Mouse (Mus musculus): ENCODE data around the gene Dock3. TPM values are rescaled to one million over a fixed set of nuclear protein-coding genes. Genes with fewer than 3 reads are reported as not detected.

Gene Dock3
- polyA plus RNA-seq, 1 experiment from 2014 or later: 0.32 TPM

DNA sequence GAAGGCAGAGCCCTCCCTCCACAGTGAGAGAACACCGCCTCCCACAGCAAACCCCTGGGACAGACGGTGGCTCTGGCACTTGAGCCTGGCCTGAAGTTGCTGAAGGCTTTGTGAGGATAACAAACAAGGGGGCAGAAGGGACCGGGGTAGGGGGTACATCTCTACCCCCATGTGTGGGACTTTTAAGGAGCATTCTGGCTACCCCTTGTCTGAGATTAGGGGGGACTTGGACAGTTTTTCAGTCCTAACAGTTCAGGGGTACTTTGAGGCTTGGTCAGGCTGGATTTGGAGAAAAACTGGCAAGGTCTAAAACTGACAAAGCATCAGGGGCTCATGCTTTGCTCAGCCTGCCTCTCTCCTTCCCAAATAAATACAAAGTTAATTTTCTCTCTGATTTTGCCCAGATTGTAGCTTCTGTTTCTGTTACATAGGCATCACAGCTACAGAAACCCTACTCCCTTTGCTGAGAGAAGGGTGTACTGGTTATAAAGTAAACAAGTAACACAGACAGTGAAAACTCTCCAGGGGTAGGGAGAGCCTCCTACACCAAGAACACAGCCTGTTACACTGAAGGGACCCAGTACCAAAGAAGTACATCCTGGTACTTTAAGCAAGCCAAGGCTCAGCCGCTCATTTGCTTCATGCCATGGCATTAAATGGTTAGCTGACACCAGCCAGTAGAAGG lies 350.5 kb downstream of the Dock3 start:
- Histone ChIP-seq H3K4me3 (ENCODE audit: low read depth, low read length) (no peak overlapping the region), H3K4me1 (ENCODE audit: control insufficient read depth, insufficient read depth, low read length) (peaks cover 26% of the 10 kb centered on the region), H3K27ac (replicated peaks; ENCODE audit: low read depth, low read length) (no peak overlapping the region), H3K27me3 (ENCODE audit: control insufficient read depth, insufficient read depth, low read length) (no peaks in the 10 kb centered on the region), H3K36me3 (ENCODE audit: control insufficient read depth, insufficient read depth, low read length) (peaks cover 12% of the 10 kb centered on the region), H3K4me2 (ENCODE audit: low read depth, severe bottlenecking) (no peak overlapping the region), H3K9me3 (ENCODE audit: control insufficient read depth, low read length) (no peaks in the 10 kb centered on the region), H3K9ac (ENCODE audit: low read length) (no peak overlapping the region)
- DNase-seq (ENCODE audit: low spot score) (no peak), ATAC-seq (ENCODE audit: insufficient number of reproducible peaks, low FRiP score, low TSS enrichment, low read depth) (no peak)
- WGBS: 64% methylated on average over 4 of the region's 4 CpGs

GRCm38 (mm10) chr9:106879471-106879870 lies 352.2 kb downstream of the Dock3 start:
- Histone ChIP-seq H3K4me2 (ENCODE audit: low read depth, severe bottlenecking) (no peak overlapping the region), H3K27me3 (ENCODE audit: control insufficient read depth, insufficient read depth, low read length) (no peaks in the 10 kb centered on the region), H3K9ac (ENCODE audit: low read length) (no peak overlapping the region), H3K9me3 (ENCODE audit: control insufficient read depth, low read length) (no peaks in the 10 kb centered on the region), H3K36me3 (ENCODE audit: control insufficient read depth, insufficient read depth, low read length) (peaks cover 13% of the 10 kb centered on the region), H3K27ac (replicated peaks; ENCODE audit: low read depth, low read length) (no peak overlapping the region), H3K4me1 (ENCODE audit: control insufficient read depth, insufficient read depth, low read length) (peaks cover 16% of the 10 kb centered on the region), H3K4me3 (ENCODE audit: low read depth, low read length) (no peak overlapping the region)
- ATAC-seq (ENCODE audit: insufficient number of reproducible peaks, low FRiP score, low TSS enrichment, low read depth): no peak
- 81% methylated on average over 4 of the region's 4 CpGs for WGBS
- DNase-seq (ENCODE audit: low spot score): no peak

GRCm38 (mm10) chr9:106876666-106877065 lies 355.0 kb downstream of the Dock3 start:
- no peak overlapping the region for H3K4me3 ChIP-seq (ENCODE audit: low read depth, low read length)
- 74% methylated on average over 3 of the region's 3 CpGs for WGBS
- no peak overlapping the region for H3K27ac ChIP-seq (replicated peaks; ENCODE audit: low read depth, low read length)
- H3K4me1 ChIP-seq (ENCODE audit: control insufficient read depth, insufficient read depth, low read length): no peaks in the 10 kb centered on the region
- H3K27me3 ChIP-seq (ENCODE audit: control insufficient read depth, insufficient read depth, low read length): no peaks in the 10 kb centered on the region
- no peak overlapping the region for H3K9ac ChIP-seq (ENCODE audit: low read length)
- ATAC-seq (ENCODE audit: insufficient number of reproducible peaks, low FRiP score, low TSS enrichment, low read depth) (no peak), DNase-seq (ENCODE audit: low spot score) (no peak)
- H3K4me2 ChIP-seq (ENCODE audit: low read depth, severe bottlenecking): no peak overlapping the region
- peaks cover 12% of the 10 kb centered on the region; the same call in 1 of the 2 replicates for H3K36me3 ChIP-seq (ENCODE audit: control insufficient read depth, insufficient read depth, low read length)
- no peaks in the 10 kb centered on the region for H3K9me3 ChIP-seq (ENCODE audit: control insufficient read depth, low read length)

- Histone ChIP-seq H3K27me3 (ENCODE audit: control insufficient read depth, insufficient read depth, low read length) (no peaks in the 10 kb centered on the region), H3K9ac (ENCODE audit: low read length) (no peak overlapping the region), H3K27ac (replicated peaks; ENCODE audit: low read depth, low read length) (no peak overlapping the region), H3K36me3 (ENCODE audit: control insufficient read depth, insufficient read depth, low read length) (peaks cover 7% of the 10 kb centered on the region; the same call in 1 of the 2 replicates), H3K4me3 (ENCODE audit: low read depth, low read length) (no peak overlapping the region), H3K4me2 (ENCODE audit: low read depth, severe bottlenecking) (no peak overlapping the region), H3K9me3 (ENCODE audit: control insufficient read depth, low read length) (no peaks in the 10 kb centered on the region), H3K4me1 (ENCODE audit: control insufficient read depth, insufficient read depth, low read length) (no peaks in the 10 kb centered on the region)
- ATAC-seq (ENCODE audit: insufficient number of reproducible peaks, low FRiP score, low TSS enrichment, low read depth) (no peak), DNase-seq (ENCODE audit: low spot score) (no peak)
- 87% methylated on average over 5 of the region's 5 CpGs for WGBS
Observed at GRCm38 (mm10) chr9:106874216-106874615, 357.5 kb downstream of the Dock3 start.

DNA sequence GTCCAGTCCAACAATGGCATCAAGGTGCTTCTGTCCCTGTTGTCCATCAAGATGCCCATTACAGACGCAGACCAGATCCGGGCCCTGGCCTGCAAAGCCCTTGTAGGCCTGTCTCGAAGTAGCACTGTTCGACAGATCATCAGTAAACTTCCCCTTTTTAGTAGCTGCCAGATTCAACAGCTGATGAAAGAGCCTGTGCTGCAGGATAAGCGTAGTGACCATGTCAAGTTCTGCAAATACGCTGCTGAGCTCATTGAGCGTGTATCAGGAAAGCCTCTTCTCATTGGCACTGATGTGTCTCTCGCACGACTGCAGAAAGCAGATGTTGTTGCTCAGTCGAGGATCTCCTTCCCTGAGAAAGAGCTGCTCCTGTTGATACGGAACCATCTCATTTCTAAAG lies 373.7 kb downstream of the Dock3 start:
- peaks cover 23% of the 10 kb centered on the region for H3K36me3 ChIP-seq (ENCODE audit: control insufficient read depth, insufficient read depth, low read length)
- no peaks in the 10 kb centered on the region for H3K4me1 ChIP-seq (ENCODE audit: control insufficient read depth, insufficient read depth, low read length)
- no peak overlapping the region for H3K27ac ChIP-seq (replicated peaks; ENCODE audit: low read depth, low read length)
- no peak overlapping the region for H3K9ac ChIP-seq (ENCODE audit: low read length)
- WGBS: 94% methylated on average over 11 of the region's 11 CpGs
- no peaks in the 10 kb centered on the region for H3K9me3 ChIP-seq (ENCODE audit: control insufficient read depth, low read length)
- ATAC-seq (ENCODE audit: insufficient number of reproducible peaks, low FRiP score, low TSS enrichment, low read depth): no peak
- H3K4me3 ChIP-seq (ENCODE audit: low read depth, low read length): no peak overlapping the region
- no peaks in the 10 kb centered on the region for H3K27me3 ChIP-seq (ENCODE audit: control insufficient read depth, insufficient read depth, low read length)
- no peak for DNase-seq (ENCODE audit: low spot score)
- H3K4me2 ChIP-seq (ENCODE audit: low read depth, severe bottlenecking): no peak overlapping the region

DNA sequence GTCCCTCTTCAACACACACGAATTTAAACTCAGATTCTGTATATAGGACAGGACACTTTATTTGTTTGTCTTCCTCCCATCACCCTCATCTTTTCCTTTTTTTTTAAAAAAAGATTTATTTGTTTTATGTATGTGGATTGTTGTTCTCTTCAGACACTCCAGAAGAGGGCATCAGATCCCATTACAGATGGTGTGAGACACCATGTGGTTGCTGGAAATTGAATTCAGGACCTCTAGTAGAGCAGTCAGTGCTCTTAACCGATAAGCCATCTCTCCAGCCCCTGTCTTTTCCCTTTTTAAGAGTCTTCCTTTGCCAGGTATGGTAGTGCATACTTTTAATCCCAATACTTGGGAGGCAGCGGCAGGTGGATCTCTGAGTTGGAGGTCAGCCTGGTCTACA lies 375.0 kb downstream of the Dock3 start:
- no peaks in the 10 kb centered on the region for H3K4me1 ChIP-seq (ENCODE audit: control insufficient read depth, insufficient read depth, low read length)
- H3K27ac ChIP-seq (replicated peaks; ENCODE audit: low read depth, low read length): no peak overlapping the region
- DNase-seq (ENCODE audit: low spot score) (no peak), ATAC-seq (ENCODE audit: insufficient number of reproducible peaks, low FRiP score, low TSS enrichment, low read depth) (no peak)
- H3K4me2 ChIP-seq (ENCODE audit: low read depth, severe bottlenecking): no peak overlapping the region
- peaks cover 23% of the 10 kb centered on the region for H3K36me3 ChIP-seq (ENCODE audit: control insufficient read depth, insufficient read depth, low read length)
- no peaks in the 10 kb centered on the region for H3K27me3 ChIP-seq (ENCODE audit: control insufficient read depth, insufficient read depth, low read length)
- H3K4me3 ChIP-seq (ENCODE audit: low read depth, low read length): no peak overlapping the region
- WGBS: 81% methylated on average over 3 of the region's 3 CpGs
- no peak overlapping the region for H3K9ac ChIP-seq (ENCODE audit: low read length)
- H3K9me3 ChIP-seq (ENCODE audit: control insufficient read depth, low read length): no peaks in the 10 kb centered on the region

Small RNA genes within 50 kb of the gene (microRNA-seq; reads per million reads assigned to microRNA genes)
- not detected for gene Gm22238

Other genes starting within 250 kb of the Dock3 start
- gene Mapkapk3, start 58.0 kb upstream of the Dock3 start, polyA plus RNA-seq (2014; fragmentation: Nextera tagmentation; extraction: Ambion mirVana): 4.9 and 5.9 TPM in 2 replicates
- 4.1 and 4.4 TPM in 2 replicates for gene Cish, start 64.1 kb upstream of the Dock3 start, polyA plus RNA-seq (2014; fragmentation: Nextera tagmentation; extraction: Ambion mirVana)
- 10.0 and 10.1 TPM in 2 replicates for gene Hemk1, start 106.4 kb upstream of the Dock3 start, polyA plus RNA-seq (2014; fragmentation: Nextera tagmentation; extraction: Ambion mirVana)
- 0.60 and 0.73 TPM in 2 replicates for gene 6430571L13Rik, start 108.7 kb upstream of the Dock3 start, polyA plus RNA-seq (2014; fragmentation: Nextera tagmentation; extraction: Ambion mirVana)
- gene Cacna2d2, start 167.7 kb upstream of the Dock3 start, polyA plus RNA-seq (2014; fragmentation: Nextera tagmentation; extraction: Ambion mirVana): 0.12 and 0.26 TPM in 2 replicates